Comparison of ENCODE assay signal across 9 mouse cellular contexts in genomic region chr11:94880896-94881840, GRCm38 (mm10). TPM values are rescaled to one million over a fixed set of nuclear protein-coding genes. Genes with fewer than 3 reads are reported as not detected.
DNase-seq lines count a peak whose midpoint lies in the region; ATAC-seq and TF ChIP-seq lines count a peak whose summit lies in the region.
"Had no signal": no experiment of that assay in that cellular context is flagged by ENCODE, and none has a peak within 500 bp of the region (broad histone marks: within the 10 kb centered on the region; RNA-seq: fewer than 3 reads in every experiment).

No protein-coding gene starts in this region.

- WGBS in kidney, embryonic 15.5 days: 2% methylated on average over 27 of the region's 27 CpGs
- WGBS in heart, embryonic 13.5 days: 6% methylated on average over 27 of the region's 27 CpGs
- 5% methylated on average over 26 of the region's 27 CpGs for WGBS in midbrain, embryonic 10.5 days
- WGBS in cerebellum, adult 2 months: 24% methylated on average over 27 of the region's 27 CpGs

- peaks cover 59% of the 10 kb centered on the region for H3K4me1 ChIP-seq in kidney, embryonic 15.5 days
- H3K4me1 ChIP-seq in heart, embryonic 13.5 days: peaks cover 36% of the 10 kb centered on the region
- peaks cover 29% of the 10 kb centered on the region for H3K4me1 ChIP-seq in midbrain, embryonic 10.5 days
- H3K4me1 ChIP-seq in cerebellum, adult 2 months (ENCODE audit: control insufficient read depth, insufficient read depth, low read length): no peaks in the 10 kb centered on the region

- no peak for DNase-seq in kidney, adult 11 months
- peak; percentile 27 for DNase-seq in brain, adult 2 months (ENCODE audit: low read depth, low spot score)
- DNase-seq in midbrain, embryonic 10.5 days (ENCODE audit: low spot score): peak; percentile 64
- DNase-seq in thymus, postnatal 36 days: no peak
- DNase-seq in cerebellum, adult 2 months: no peak
- no peak for DNase-seq in adipocyte (ENCODE audit: low spot score)

- no peaks in the 10 kb centered on the region for H3K36me3 ChIP-seq in kidney, embryonic 15.5 days
- H3K36me3 ChIP-seq in heart, embryonic 13.5 days: no peaks in the 10 kb centered on the region
- no peaks in the 10 kb centered on the region for H3K36me3 ChIP-seq in midbrain, embryonic 10.5 days

- no peak for TF ChIP-seq CTCF in cerebellum, adult 2 months (IDR thresholded peaks at IDR 0.05; ENCODE audit: borderline replicate concordance, insufficient read depth, low read depth, low read length)

- H3K27me3 ChIP-seq in kidney, embryonic 15.5 days: peaks cover 42% of the 10 kb centered on the region
- peaks cover 54% of the 10 kb centered on the region for H3K27me3 ChIP-seq in heart, embryonic 13.5 days (replicated peaks)
- peaks cover 89% of the 10 kb centered on the region for H3K27me3 ChIP-seq in midbrain, embryonic 10.5 days (ENCODE audit: low read depth, poor library complexity, severe bottlenecking)
- H3K27me3 ChIP-seq in cerebellum, adult 2 months (ENCODE audit: control insufficient read depth, insufficient read depth, low read length): no peaks in the 10 kb centered on the region; the same call in 1 of the 2 replicates
- H3K27me3 ChIP-seq: Patski had no signal

- peak overlapping the region; percentile 45 for H3K9ac ChIP-seq in kidney, embryonic 15.5 days
- peak overlapping the region; percentile 78 for H3K9ac ChIP-seq in heart, embryonic 13.5 days

- peak overlapping the region; percentile 57 for H3K4me2 ChIP-seq in kidney, embryonic 15.5 days
- H3K4me2 ChIP-seq in heart, embryonic 13.5 days: peak overlapping the region; percentile 70

- TF ChIP-seq POLR2A in cerebellum, adult 2 months (IDR thresholded peaks at IDR 0.05; ENCODE audit: borderline replicate concordance, insufficient read depth, low read length): no peak

- H3K27ac ChIP-seq in kidney, embryonic 15.5 days: peak overlapping the region; percentile 96
- peak overlapping the region; percentile 88 for H3K27ac ChIP-seq in heart, embryonic 13.5 days (replicated peaks)
- H3K27ac ChIP-seq in midbrain, embryonic 10.5 days (replicated peaks): peak overlapping the region; percentile 77
- H3K27ac ChIP-seq in cerebellum, adult 2 months (ENCODE audit: insufficient read depth, low read length): no peak overlapping the region

- H3K4me3 ChIP-seq in kidney, embryonic 15.5 days (replicated peaks): peak overlapping the region; percentile 25
- peak overlapping the region; percentile 38 for H3K4me3 ChIP-seq in heart, embryonic 13.5 days
- peak overlapping the region; percentile 49 for H3K4me3 ChIP-seq in midbrain, embryonic 10.5 days
- no peak overlapping the region for H3K4me3 ChIP-seq in cerebellum, adult 2 months (replicated peaks; ENCODE audit: insufficient read depth, low read depth, low read length)

- ATAC-seq in kidney, embryonic 15.5 days (replicated peaks; ENCODE audit: low FRiP score): peak; percentile 40
- ATAC-seq in heart, embryonic 13.5 days (ENCODE audit: extremely low read depth, insufficient number of reproducible peaks, low FRiP score, low TSS enrichment): no peak
- ATAC-seq: Patski had no signal

- H3K9me3 ChIP-seq in kidney, embryonic 15.5 days (replicated peaks): no peaks in the 10 kb centered on the region
- H3K9me3 ChIP-seq in heart, embryonic 13.5 days: no peaks in the 10 kb centered on the region
- no peaks in the 10 kb centered on the region for H3K9me3 ChIP-seq in midbrain, embryonic 10.5 days (replicated peaks)

RNA-seq across cellular contexts. Expression of gene Col1a1, which starts 54.9 kb away (rescaled TPM):
- polyA plus RNA-seq in kidney, embryonic 15.5 days (2015; fragmentation: Nextera tagmentation; extraction: Ambion mirVana): 1,101 and 1,120 TPM in 2 replicates
- 415 and 595 TPM in 2 replicates for polyA plus RNA-seq in heart, embryonic 13.5 days (2015; fragmentation: Nextera tagmentation; extraction: Ambion mirVana)
- polyA plus RNA-seq in midbrain, embryonic 10.5 days (2016; fragmentation: Nextera tagmentation; extraction: Ambion mirVana): 85.4 and 177 TPM in 2 replicates
- polyA plus RNA-seq in cerebellum, adult 2 months (2012; rRNA removed): 4.5 and 5.5 TPM in 2 replicates

Comparison
In these comparisons a context has a peak if more than half of its experiments do, and no peak if none do; other contexts are left out.
1. DNase-seq: peak in brain, adult 2 months (single experiment) and midbrain, embryonic 10.5 days (single experiment); none in kidney, adult 11 months (single experiment), thymus, postnatal 36 days (0 of 2), cerebellum, adult 2 months (0 of 2) and adipocyte (single experiment).
2. RNA of gene Col1a1, which starts 54.9 kb away (polyA plus RNA-seq): 1,101 to 1,120 TPM in kidney, embryonic 15.5 days, 415 to 595 TPM in heart, embryonic 13.5 days and 85.4 to 177 TPM in midbrain, embryonic 10.5 days; 4.5 to 5.5 TPM in cerebellum, adult 2 months; every median in the first group is over 10 times any median in the second.